Mouse (Mus musculus): Measurements from ENCODE around the gene Mef2a. TPM values are rescaled to one million over a fixed set of nuclear protein-coding genes. Genes with fewer than 3 reads are reported as not detected.
A peak's percentile ranks its signal among the peaks of the same experiment; 100 is the strongest.

Gene Mef2a
- polyA plus RNA-seq, 1 experiment from 2014 or later: 11.0 TPM

DNA sequence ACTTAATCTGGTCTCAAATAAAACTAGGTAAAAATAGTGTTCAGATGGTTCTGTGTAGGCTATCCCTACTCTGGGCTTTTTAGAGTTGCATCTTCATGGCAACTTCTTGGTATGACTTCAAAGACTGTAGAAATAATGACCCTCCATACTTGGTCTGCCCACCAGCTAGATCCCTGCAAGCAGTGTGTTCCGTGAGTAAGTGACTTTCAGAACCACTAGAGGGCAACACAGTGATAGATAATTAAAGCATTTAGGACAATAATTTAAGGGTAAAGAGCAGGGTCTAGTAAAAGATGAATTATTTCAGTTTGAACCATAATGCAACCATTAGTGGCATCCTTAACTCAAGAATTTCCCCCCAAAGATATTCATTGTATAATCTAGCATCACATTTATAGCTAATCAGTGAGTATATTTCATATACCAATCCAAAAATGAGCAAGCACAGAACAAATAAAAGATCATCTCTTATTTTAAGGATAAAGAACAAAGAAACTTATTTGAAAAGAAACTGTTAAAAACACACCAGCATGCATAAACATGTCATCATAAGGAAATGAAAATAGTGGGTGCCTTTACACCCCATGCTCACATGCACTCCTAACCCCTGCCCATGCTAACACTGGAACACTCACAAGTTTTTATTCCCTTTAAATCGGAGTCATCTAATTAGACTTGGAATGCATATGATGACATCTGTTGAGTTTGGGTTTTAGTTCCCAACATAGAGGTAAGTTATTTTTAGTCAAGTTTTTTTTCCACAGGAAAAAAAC is 129.4 kb downstream of the Mef2a start:
- no peak overlapping the region for H3K27ac ChIP-seq
- no peak overlapping the region for H3K4me3 ChIP-seq (replicated peaks)
- peaks cover 13% of the 10 kb centered on the region for H3K36me3 ChIP-seq
- DNase-seq (no peak), ATAC-seq (ENCODE audit: low read depth) (no peak)
- H3K27me3 ChIP-seq: no peaks in the 10 kb centered on the region
- peaks cover 10% of the 10 kb centered on the region for H3K4me1 ChIP-seq (replicated peaks)
- H3K4me2 ChIP-seq: no peak overlapping the region
- no peak overlapping the region for H3K9ac ChIP-seq
- 60% methylated on average over 2 of the region's 2 CpGs for WGBS (ENCODE audit: insufficient replicate concordance)
- H3K9me3 ChIP-seq (replicated peaks): no peaks in the 10 kb centered on the region

DNA sequence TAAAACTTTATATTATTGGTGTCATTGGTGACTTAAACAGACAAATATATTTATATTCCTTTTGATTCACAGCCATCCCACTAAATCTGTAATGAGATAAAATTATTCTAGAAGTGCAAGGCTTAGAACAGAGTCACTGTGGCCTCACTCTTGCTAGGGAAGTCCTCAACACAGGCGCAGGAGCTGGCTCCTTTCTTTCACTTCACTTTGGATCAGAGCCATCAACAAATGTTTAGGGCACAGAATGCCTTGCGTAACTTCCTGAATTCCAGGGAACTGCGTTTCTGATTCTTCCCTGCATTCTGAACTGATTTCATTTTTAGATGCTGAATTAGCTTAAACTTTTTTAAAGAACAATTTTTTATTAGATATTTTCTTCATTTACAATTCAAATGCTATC is 130.7 kb downstream of the Mef2a start:
- Histone ChIP-seq H3K9ac (no peak overlapping the region), H3K9me3 (replicated peaks) (no peaks in the 10 kb centered on the region), H3K27me3 (no peaks in the 10 kb centered on the region), H3K36me3 (peaks cover 9% of the 10 kb centered on the region), H3K4me1 (replicated peaks) (peaks cover 10% of the 10 kb centered on the region), H3K27ac (no peak overlapping the region), H3K4me2 (no peak overlapping the region), H3K4me3 (replicated peaks) (no peak overlapping the region)
- WGBS (ENCODE audit: insufficient replicate concordance): 75% methylated on average over 3 of the region's 3 CpGs
- ATAC-seq (ENCODE audit: low read depth): no peak
- DNase-seq: no peak

DNA sequence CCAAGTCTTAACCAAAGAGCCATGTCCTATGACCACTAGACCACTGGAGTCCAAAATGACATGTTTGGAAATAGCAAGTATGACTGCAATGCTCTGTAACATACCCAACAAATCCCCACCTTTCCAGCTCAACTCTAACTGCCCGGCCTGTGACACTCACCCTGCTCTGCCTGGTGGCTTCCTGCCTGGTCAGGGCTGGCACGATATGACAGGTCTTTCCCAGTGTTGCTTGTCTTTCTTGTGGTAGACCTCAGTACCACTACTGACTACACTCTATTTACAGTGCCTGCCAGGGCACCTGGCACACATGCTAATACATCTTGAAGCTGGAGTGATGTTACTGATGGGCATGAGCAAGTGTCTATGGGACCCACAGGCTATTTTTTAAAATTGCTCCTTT is 134.9 kb downstream of the Mef2a start:
- H3K27me3 ChIP-seq: no peaks in the 10 kb centered on the region
- no peak for DNase-seq
- H3K4me3 ChIP-seq (replicated peaks): no peak overlapping the region
- WGBS (ENCODE audit: insufficient replicate concordance): 67% methylated on average over 2 of the region's 2 CpGs
- H3K4me2 ChIP-seq: no peak overlapping the region
- no peak for ATAC-seq (ENCODE audit: low read depth)
- no peaks in the 10 kb centered on the region for H3K9me3 ChIP-seq (replicated peaks)
- H3K9ac ChIP-seq: no peak overlapping the region
- no peaks in the 10 kb centered on the region for H3K4me1 ChIP-seq (replicated peaks)
- peaks cover 33% of the 10 kb centered on the region for H3K36me3 ChIP-seq
- H3K27ac ChIP-seq: no peak overlapping the region

DNA sequence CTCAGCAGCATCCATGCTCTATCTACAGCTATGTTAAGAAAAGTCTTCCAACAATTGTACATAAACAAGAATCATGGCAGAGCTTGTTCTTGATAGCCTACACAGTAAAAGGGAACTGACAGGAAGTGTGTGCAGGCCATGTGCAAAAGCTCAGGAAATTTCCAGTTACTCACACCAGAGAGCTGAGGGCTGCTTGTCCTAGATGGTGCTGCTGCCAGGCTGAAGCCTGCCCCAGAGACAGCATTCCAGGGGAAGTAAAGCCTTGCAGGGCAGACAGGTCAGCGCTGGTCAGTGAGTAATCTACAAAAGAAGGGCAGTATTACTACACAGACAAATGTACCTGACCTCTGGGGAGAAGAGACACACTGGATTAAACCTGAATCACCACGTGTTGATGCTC is 136.3 kb downstream of the Mef2a start:
- 71% methylated on average over 2 of the region's 2 CpGs for WGBS (ENCODE audit: insufficient replicate concordance)
- Histone ChIP-seq H3K27ac (no peak overlapping the region), H3K36me3 (peaks cover 40% of the 10 kb centered on the region)

GRCm38 (mm10) chr7:67234797-67235196 is 137.9 kb downstream of the Mef2a start:
- no peak overlapping the region for H3K4me3 ChIP-seq (replicated peaks)
- H3K9ac ChIP-seq: no peak overlapping the region
- no peak overlapping the region for H3K4me2 ChIP-seq
- peaks cover 40% of the 10 kb centered on the region for H3K36me3 ChIP-seq
- DNase-seq (no peak), ATAC-seq (ENCODE audit: low read depth) (no peak)
- H3K27ac ChIP-seq: no peak overlapping the region
- no peaks in the 10 kb centered on the region for H3K9me3 ChIP-seq (replicated peaks)
- no peaks in the 10 kb centered on the region for H3K4me1 ChIP-seq (replicated peaks)
- WGBS (ENCODE audit: insufficient replicate concordance): 73% methylated on average over 8 of the region's 8 CpGs
- H3K27me3 ChIP-seq: no peaks in the 10 kb centered on the region

More for the DNA sequence above, 136.3 kb downstream of the Mef2a start:
- no peak overlapping the region for H3K4me2 ChIP-seq
- ATAC-seq (ENCODE audit: low read depth) (no peak), DNase-seq (no peak)
- H3K9me3 ChIP-seq (replicated peaks): no peaks in the 10 kb centered on the region
- no peaks in the 10 kb centered on the region for H3K4me1 ChIP-seq (replicated peaks)
- H3K4me3 ChIP-seq (replicated peaks): no peak overlapping the region
- no peaks in the 10 kb centered on the region for H3K27me3 ChIP-seq
- no peak overlapping the region for H3K9ac ChIP-seq

DNA sequence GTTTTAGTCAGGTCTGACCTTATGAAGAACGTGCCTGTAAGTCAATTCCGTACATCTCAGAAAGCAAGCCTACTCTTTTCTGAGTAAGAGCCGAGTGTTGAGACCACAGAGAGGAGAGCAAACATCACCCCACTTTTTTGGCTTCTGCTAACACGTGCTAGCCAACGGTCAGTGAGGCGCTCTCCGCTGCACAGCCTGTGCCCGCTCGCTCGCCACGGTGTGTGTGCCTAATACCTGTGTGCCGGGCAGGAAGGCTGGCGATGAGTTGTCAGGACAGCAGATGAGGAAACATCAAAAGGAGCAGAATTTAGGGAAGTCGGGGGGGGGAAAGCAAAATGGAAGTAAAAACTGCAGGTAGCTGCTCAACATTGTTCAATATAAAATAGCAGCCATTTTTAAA is 140.2 kb downstream of the Mef2a start:
- Histone ChIP-seq H3K4me3 (replicated peaks) (no peak overlapping the region), H3K36me3 (peaks cover 36% of the 10 kb centered on the region; the same call in 1 of the 2 replicates), H3K27ac (no peak overlapping the region), H3K4me1 (replicated peaks) (no peaks in the 10 kb centered on the region), H3K4me2 (no peak overlapping the region), H3K9me3 (replicated peaks) (no peaks in the 10 kb centered on the region), H3K27me3 (no peaks in the 10 kb centered on the region), H3K9ac (no peak overlapping the region)
- 85% methylated on average over 14 of the region's 14 CpGs for WGBS (ENCODE audit: insufficient replicate concordance)
- DNase-seq: no peak
- no peak for ATAC-seq (ENCODE audit: low read depth)

- peaks cover 25% of the 10 kb centered on the region; the same call in 1 of the 2 replicates for H3K36me3 ChIP-seq
- no peaks in the 10 kb centered on the region for H3K9me3 ChIP-seq (replicated peaks)
- no peak for ATAC-seq (ENCODE audit: low read depth)
- WGBS (ENCODE audit: insufficient replicate concordance): 72% methylated on average over 3 of the region's 3 CpGs
- no peak overlapping the region for H3K9ac ChIP-seq
- no peak overlapping the region for H3K27ac ChIP-seq
- no peak for DNase-seq
- no peak overlapping the region for H3K4me2 ChIP-seq
- no peak overlapping the region for H3K4me3 ChIP-seq (replicated peaks)
- H3K4me1 ChIP-seq (replicated peaks): no peaks in the 10 kb centered on the region
- H3K27me3 ChIP-seq: no peaks in the 10 kb centered on the region
These were observed 142.0 kb downstream of the Mef2a start for GRCm38 (mm10) chr7:67230640-67231140.

DNA sequence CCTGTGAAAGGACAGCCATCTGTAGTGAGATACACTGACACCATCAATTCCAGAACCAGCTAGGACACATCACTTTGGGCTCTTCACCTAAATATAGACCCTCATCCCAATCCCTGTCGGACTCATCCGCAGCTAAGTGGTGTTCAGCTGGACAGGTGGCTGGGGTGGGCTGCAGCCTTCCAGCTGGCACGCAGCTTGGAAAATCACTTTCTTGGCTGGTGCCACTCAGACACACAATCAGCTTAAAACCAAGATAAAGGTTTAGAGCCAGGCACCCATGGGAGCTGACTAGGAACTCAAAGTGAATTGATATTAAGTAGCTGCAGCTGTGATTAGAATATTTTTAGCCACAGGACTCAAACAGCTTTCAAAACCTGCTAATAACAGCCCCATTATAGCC is 142.4 kb downstream of the Mef2a start:
- DNase-seq: no peak
- no peak for ATAC-seq (ENCODE audit: low read depth)
- Histone ChIP-seq H3K36me3 (peaks cover 20% of the 10 kb centered on the region; the same call in 1 of the 2 replicates), H3K4me2 (no peak overlapping the region), H3K9ac (no peak overlapping the region), H3K27me3 (no peaks in the 10 kb centered on the region), H3K4me3 (replicated peaks) (no peak overlapping the region), H3K9me3 (replicated peaks) (no peaks in the 10 kb centered on the region), H3K27ac (no peak overlapping the region), H3K4me1 (replicated peaks) (no peaks in the 10 kb centered on the region)
- WGBS (ENCODE audit: insufficient replicate concordance): 78% methylated on average over 3 of the region's 3 CpGs

DNA sequence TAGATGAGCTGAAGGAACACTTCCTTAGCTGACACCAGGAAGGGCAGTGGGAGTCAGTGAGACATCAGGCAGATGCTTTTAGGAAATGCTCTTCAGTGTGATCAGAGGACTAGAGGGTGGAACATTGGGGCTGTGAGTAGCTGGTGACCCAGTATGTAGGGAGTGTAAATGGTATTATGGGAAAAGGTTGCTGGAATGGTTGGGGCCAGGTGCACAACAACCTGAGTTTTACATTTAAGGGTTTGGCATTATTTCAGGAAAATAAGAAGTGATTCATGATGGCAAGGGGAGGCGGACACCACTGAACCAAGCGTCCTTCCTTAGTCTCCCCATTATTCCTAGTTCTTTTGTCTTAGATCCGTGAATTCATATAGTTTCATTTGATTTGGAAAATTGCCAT is 143.0 kb downstream of the Mef2a start:
- H3K36me3 ChIP-seq: peaks cover 15% of the 10 kb centered on the region; the same call in 1 of the 2 replicates
- H3K4me1 ChIP-seq (replicated peaks): no peaks in the 10 kb centered on the region
- no peak overlapping the region for H3K4me3 ChIP-seq (replicated peaks)
- no peaks in the 10 kb centered on the region for H3K27me3 ChIP-seq
- no peaks in the 10 kb centered on the region for H3K9me3 ChIP-seq (replicated peaks)
- WGBS (ENCODE audit: insufficient replicate concordance): 78% methylated on average over 3 of the region's 3 CpGs
- no peak overlapping the region for H3K4me2 ChIP-seq
- DNase-seq (no peak), ATAC-seq (ENCODE audit: low read depth) (no peak)
- H3K9ac ChIP-seq: no peak overlapping the region
- H3K27ac ChIP-seq: no peak overlapping the region

DNA sequence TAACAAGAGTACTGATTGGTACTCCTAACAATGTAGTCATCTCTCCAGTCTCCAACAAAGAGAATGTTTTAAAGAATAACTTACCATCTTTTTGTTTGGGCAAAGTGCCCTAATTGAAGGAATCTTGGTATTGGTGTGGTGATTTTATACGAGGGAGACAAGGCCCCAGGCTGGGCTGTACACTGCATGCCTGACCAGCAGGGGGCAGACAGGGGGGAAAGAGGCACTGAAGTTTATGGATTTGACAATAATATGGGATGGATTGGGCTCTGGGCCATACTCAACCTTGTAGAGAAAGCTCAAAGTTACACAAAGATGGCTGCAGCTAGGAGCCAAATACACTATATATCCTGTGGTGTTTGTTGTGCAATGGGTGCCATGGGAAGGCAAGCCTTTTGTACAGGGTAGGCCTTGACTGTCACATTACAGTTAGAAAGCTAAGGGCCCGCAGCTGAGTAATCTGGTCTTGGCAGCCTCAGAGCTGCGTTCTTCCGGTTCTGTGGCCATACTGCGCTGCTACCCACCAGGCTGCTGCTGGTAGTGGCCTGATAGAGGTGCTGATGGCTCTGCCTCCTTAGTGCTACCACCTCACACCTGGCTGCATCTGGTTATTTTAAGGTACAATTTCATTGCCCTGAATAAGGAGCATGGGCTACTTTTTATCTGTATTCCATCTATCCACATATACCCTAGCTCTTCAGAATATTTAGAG is 143.6 kb downstream of the Mef2a start:
- Histone ChIP-seq H3K4me2 (no peak overlapping the region), H3K9ac (no peak overlapping the region), H3K27ac (no peak overlapping the region), H3K9me3 (replicated peaks) (no peaks in the 10 kb centered on the region), H3K36me3 (peaks cover 9% of the 10 kb centered on the region; the same call in 1 of the 2 replicates), H3K4me1 (replicated peaks) (peaks cover under 1% of the 10 kb centered on the region; the same call in 1 of the 2 replicates), H3K27me3 (no peaks in the 10 kb centered on the region), H3K4me3 (replicated peaks) (no peak overlapping the region)
- 69% methylated on average over 5 of the region's 5 CpGs for WGBS (ENCODE audit: insufficient replicate concordance)
- 0 out of 2 replicates have a peak, but pooled peaks have one; percentile 39 for ATAC-seq (ENCODE audit: low read depth)
- no peak for DNase-seq

- no peak for ATAC-seq (ENCODE audit: low read depth)
- WGBS (ENCODE audit: insufficient replicate concordance): 74% methylated on average over 3 of the region's 3 CpGs
- no peak overlapping the region for H3K4me2 ChIP-seq
These were observed 144.3 kb downstream of the Mef2a start for GRCm38 (mm10) chr7:67228390-67228789.

More at GRCm38 (mm10) chr7:67228390-67228789, 144.3 kb downstream of the Mef2a start:
- H3K4me3 ChIP-seq (replicated peaks): no peak overlapping the region
- H3K27me3 ChIP-seq: no peaks in the 10 kb centered on the region
- H3K9ac ChIP-seq: no peak overlapping the region
- no peak overlapping the region for H3K27ac ChIP-seq
- peaks cover 7% of the 10 kb centered on the region for H3K4me1 ChIP-seq (replicated peaks)
- peaks cover 9% of the 10 kb centered on the region; the same call in 1 of the 2 replicates for H3K36me3 ChIP-seq
- no peak for DNase-seq
- H3K9me3 ChIP-seq (replicated peaks): no peaks in the 10 kb centered on the region
